Mouse (Mus musculus): ENCODE data around the gene Hddc3. TPM values are rescaled to one million over a fixed set of nuclear protein-coding genes. Genes with fewer than 3 reads are reported as not detected.
A peak's percentile ranks its signal among the peaks of the same experiment; 100 is the strongest.

Hddc3 gene
- polyA plus RNA-seq (2012; fragmentation: generic; extraction: Trizol) = 83.3 TPM

GRCm38 (mm10) chr7:80342858-80343257, at the start of gene Hddc3:
Hddc3 (plus strand) TSS chr7:80343104.
- H3K4me2 ChIP-seq (ENCODE audit: low read depth) = peak within 1 kb of the TSS; percentile 99
- peaks cover 15% of the 10 kb centered on the region for H3K79me2 ChIP-seq (ENCODE audit: control insufficient read depth, insufficient read depth)
- H3K36me3 ChIP-seq (ENCODE audit: control insufficient read depth, insufficient read depth) = no peaks in the 10 kb centered on the region
- H3K27me3 ChIP-seq (ENCODE audit: control insufficient read depth, insufficient read depth, insufficient read length) = no peaks in the 10 kb centered on the region
- peak within 1 kb of the TSS; percentile 35 for H3K4me3 ChIP-seq
- TF ChIP-seq MYOG (IDR thresholded peaks at IDR 0.05; ENCODE audit: control insufficient read depth in 1 of 3, insufficient read depth in 1 of 3, insufficient read length in 2 of 3, low read depth in 2 of 3) = peak in 2 of 3 experiments; percentile 4 to 31
- peak in 1 of 3 experiments; percentile 42 for TF ChIP-seq MYOD1 (IDR thresholded peaks at IDR 0.05; ENCODE audit: control insufficient read depth in 1 of 3, insufficient read length in 2 of 3, low read depth in 2 of 3)
- TF ChIP-seq REST (IDR thresholded peaks at IDR 0.05; ENCODE audit: insufficient read depth, insufficient read length) = no peak
- TF ChIP-seq POLR2AphosphoS2 (IDR thresholded peaks at IDR 0.05; ENCODE audit: insufficient read length, low read depth) = peak; percentile 87
- peak; percentile 81 for TF ChIP-seq POLR2A (IDR thresholded peaks at IDR 0.05; ENCODE audit: insufficient read length, low read depth)
- TF ChIP-seq USF1 (IDR thresholded peaks at IDR 0.05; ENCODE audit: low read depth) = no peak
- H3ac ChIP-seq (ENCODE audit: control insufficient read depth, insufficient read length) = peak within 1 kb of the TSS; percentile 64

DNA sequence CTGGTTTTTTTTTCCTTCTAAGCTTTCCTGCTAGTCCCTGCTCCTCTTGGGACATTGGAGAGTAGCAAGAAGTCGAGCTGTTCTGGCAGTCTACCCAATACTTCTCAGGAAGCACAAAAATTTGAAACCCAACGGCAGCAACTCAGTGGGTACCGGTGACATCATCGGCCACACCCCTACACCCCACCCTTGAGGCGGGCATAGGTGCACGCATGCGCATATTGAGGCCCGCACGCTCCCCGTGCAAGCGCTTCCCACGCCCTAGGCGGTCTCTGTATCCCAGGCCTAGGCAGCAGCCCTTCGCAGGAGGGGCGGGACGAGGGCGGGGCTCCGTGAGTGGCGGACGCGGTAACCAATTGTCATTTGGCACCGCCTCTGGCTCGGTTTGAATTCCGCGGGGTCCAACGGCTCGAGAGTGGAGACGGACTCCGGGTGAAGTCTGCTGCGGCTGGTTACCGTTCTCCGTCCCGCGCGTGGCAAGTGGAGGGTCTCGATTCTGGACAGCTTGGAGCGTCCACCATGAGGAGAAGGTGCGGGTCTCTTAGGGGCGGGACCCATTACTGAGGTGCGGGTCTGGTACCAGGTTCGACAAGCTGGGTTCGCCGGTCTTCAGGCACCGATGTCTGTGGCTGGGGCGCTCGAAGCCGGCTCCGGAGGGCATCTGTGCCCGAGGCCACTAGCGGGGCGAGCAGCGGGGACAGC, 48.7 kb upstream of the Hddc3 start, which contains the start of gene Prc1:
Gene Prc1 (plus strand): TSS at position 389 of the 702 bp plus-strand sequence.
- Histone ChIP-seq H3K27me3 (ENCODE audit: control insufficient read depth, insufficient read depth, insufficient read length) (no peaks in the 10 kb centered on the region), H3ac (ENCODE audit: control insufficient read depth, insufficient read length) (peak within 1 kb of the TSS; percentile 62), H3K36me3 (ENCODE audit: control insufficient read depth, insufficient read depth) (no peaks in the 10 kb centered on the region), H3K4me3 (peak within 1 kb of the TSS; percentile 68), H3K4me2 (ENCODE audit: low read depth) (peak within 1 kb of the TSS; percentile 85), H3K79me2 (ENCODE audit: control insufficient read depth, insufficient read depth) (peaks cover 44% of the 10 kb centered on the region)
- TF ChIP-seq POLR2AphosphoS2 (IDR thresholded peaks at IDR 0.05; ENCODE audit: insufficient read length, low read depth) (peak; percentile 74), REST (IDR thresholded peaks at IDR 0.05; ENCODE audit: insufficient read depth, insufficient read length) (no peak), SRF (IDR thresholded peaks at IDR 0.05; ENCODE audit: control insufficient read depth, insufficient read length, low read depth) (no peak), MAX (IDR thresholded peaks at IDR 0.05; ENCODE audit: low read depth) (no peak), MYOG (IDR thresholded peaks at IDR 0.05; ENCODE audit: control insufficient read depth in 1 of 3, insufficient read depth in 1 of 3, insufficient read length in 2 of 3, low read depth in 2 of 3) (no peak), POLR2A (IDR thresholded peaks at IDR 0.05; ENCODE audit: insufficient read length, low read depth) (peak; percentile 89), TCF12 (IDR thresholded peaks at IDR 0.05; ENCODE audit: insufficient read depth, poor library complexity, severe bottlenecking) (no peak), TCF3 (IDR thresholded peaks at IDR 0.05; ENCODE audit: insufficient read length, low read depth) (no peak), CEBPB (IDR thresholded peaks at IDR 0.05; ENCODE audit: insufficient read depth, poor library complexity, severe bottlenecking) (no peak), MYOD1 (IDR thresholded peaks at IDR 0.05; ENCODE audit: control insufficient read depth in 1 of 3, insufficient read length in 2 of 3, low read depth in 2 of 3) (no peak), E2F4 (IDR thresholded peaks at IDR 0.05; ENCODE audit: insufficient read depth) (peak; percentile 94), USF1 (IDR thresholded peaks at IDR 0.05; ENCODE audit: low read depth) (no peak)

DNA sequence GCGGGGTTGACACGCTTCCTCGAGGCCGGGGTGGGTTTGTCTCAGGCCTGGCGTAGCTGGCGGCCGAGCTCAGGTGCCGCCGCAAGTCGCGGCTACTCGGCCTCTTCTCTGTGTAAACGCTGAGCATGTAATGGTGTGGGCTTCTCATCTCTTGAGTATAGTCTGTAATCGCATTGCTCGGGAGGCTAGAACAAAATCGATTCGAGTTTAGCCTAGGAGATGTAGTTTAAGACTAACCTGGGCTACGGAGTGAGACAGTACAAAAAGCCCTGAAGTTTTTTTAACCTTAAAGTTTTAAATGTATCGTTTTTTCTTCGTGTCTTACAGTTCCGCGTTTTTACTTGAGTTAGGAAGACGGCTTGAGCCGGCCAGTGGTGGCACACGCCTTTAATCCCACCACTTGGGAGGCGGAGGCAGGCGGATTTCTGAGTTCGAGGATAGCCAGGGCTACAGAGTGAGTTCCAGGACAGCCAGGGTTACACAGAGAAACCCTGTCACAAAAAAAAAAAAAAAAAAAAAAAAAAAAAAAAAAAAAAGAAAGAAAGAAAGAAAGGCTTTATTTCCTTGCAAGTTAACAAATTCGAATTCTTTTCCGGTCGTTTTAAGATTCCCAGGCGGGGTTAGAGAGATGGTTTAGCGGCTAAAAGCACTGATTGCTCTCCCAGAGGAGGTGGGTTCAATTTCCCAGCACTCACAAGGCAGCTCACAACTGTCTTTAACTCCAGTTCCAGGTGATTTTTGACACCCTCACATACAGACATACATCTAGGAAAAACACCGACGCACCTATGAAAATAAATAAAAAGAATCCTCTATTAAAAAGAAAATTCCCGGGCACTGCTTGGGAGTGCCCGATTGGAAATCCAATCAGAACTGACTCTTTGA, 47.9 kb upstream of the Hddc3 start:
- Histone ChIP-seq H3K4me3 (peak overlapping the region; percentile 68), H3K4me2 (ENCODE audit: low read depth) (peak overlapping the region; percentile 83), H3K79me2 (ENCODE audit: control insufficient read depth, insufficient read depth) (peaks cover 52% of the 10 kb centered on the region), H3K36me3 (ENCODE audit: control insufficient read depth, insufficient read depth) (no peaks in the 10 kb centered on the region), H3ac (ENCODE audit: control insufficient read depth, insufficient read length) (peak overlapping the region; percentile 62), H3K27me3 (ENCODE audit: control insufficient read depth, insufficient read depth, insufficient read length) (no peaks in the 10 kb centered on the region)
- TF ChIP-seq MYOD1 (IDR thresholded peaks at IDR 0.05; ENCODE audit: control insufficient read depth in 1 of 3, insufficient read length in 2 of 3, low read depth in 2 of 3) (peak in 1 of 3 experiments; percentile 64), SRF (IDR thresholded peaks at IDR 0.05; ENCODE audit: control insufficient read depth, insufficient read length, low read depth) (no peak), USF1 (IDR thresholded peaks at IDR 0.05; ENCODE audit: low read depth) (no peak), MYOG (IDR thresholded peaks at IDR 0.05; ENCODE audit: control insufficient read depth in 1 of 3, insufficient read depth in 1 of 3, insufficient read length in 2 of 3, low read depth in 2 of 3) (peak in 2 of 3 experiments; percentile 61 to 62)

DNA sequence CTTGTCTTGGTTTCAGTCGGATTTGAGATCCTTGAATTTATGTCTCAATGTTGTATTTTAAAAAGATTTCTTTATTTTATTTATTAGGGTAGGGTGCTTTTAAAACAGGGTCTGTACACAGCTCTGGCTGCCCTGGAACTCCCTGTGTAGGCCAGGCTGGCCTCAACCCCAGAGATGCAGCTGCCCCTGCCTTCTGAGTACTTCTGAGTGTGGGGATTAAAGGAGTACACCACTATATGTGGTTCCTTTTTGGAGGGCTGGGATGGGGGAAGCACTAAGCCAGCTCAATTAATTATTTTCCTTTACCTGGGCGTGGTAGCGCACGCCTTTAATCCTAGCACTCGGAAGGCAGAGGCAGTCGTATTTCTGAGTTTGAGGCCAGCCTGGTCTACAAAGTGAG, 46.4 kb upstream of the Hddc3 start:
- Histone ChIP-seq H3ac (ENCODE audit: control insufficient read depth, insufficient read length) (no peak overlapping the region), H3K4me2 (ENCODE audit: low read depth) (peak overlapping the region; percentile 83), H3K27me3 (ENCODE audit: control insufficient read depth, insufficient read depth, insufficient read length) (no peaks in the 10 kb centered on the region), H3K36me3 (ENCODE audit: control insufficient read depth, insufficient read depth) (peaks cover 11% of the 10 kb centered on the region), H3K79me2 (ENCODE audit: control insufficient read depth, insufficient read depth) (peaks cover 66% of the 10 kb centered on the region), H3K4me3 (peak overlapping the region; percentile 68)
- TF ChIP-seq TCF3 (IDR thresholded peaks at IDR 0.05; ENCODE audit: insufficient read length, low read depth) (no peak), POLR2A (IDR thresholded peaks at IDR 0.05; ENCODE audit: insufficient read length, low read depth) (no peak), TCF12 (IDR thresholded peaks at IDR 0.05; ENCODE audit: insufficient read depth, poor library complexity, severe bottlenecking) (no peak), E2F4 (IDR thresholded peaks at IDR 0.05; ENCODE audit: insufficient read depth) (no peak), SRF (IDR thresholded peaks at IDR 0.05; ENCODE audit: control insufficient read depth, insufficient read length, low read depth) (no peak), MYOD1 (IDR thresholded peaks at IDR 0.05; ENCODE audit: control insufficient read depth in 1 of 3, insufficient read length in 2 of 3, low read depth in 2 of 3) (no peak), USF1 (IDR thresholded peaks at IDR 0.05; ENCODE audit: low read depth) (no peak), MAX (IDR thresholded peaks at IDR 0.05; ENCODE audit: low read depth) (no peak), REST (IDR thresholded peaks at IDR 0.05; ENCODE audit: insufficient read depth, insufficient read length) (no peak)

All from myocyte (in vitro differentiated cells).